Mouse (Mus musculus) midbrain, embryonic 11.5 days (tissue): ENCODE measurements at regions not wholly inside any gene's neighbourhood (a gene's known extent, or its start where the extent isn't known, plus 50 kb on each side); places are given as distances from the start of the nearest gene placed in this dataset.
A peak's percentile ranks its signal among the peaks of the same experiment; 100 is the strongest.

Experiments
- ATAC-seq: fragments of 200-750 bp; cut with Nextera tagmentation; 2 replicates; pipeline ENCODE4 v1.8.0; 2017; ENCODE audit warnings: moderate TSS enrichment, moderate library complexity; ENCODE audit not compliant: low FRiP score
- DNase-seq: peaks from one replicate; pipeline ENCODE4 v3.0.0; 2015; ENCODE audit warnings: low spot score; ENCODE audit errors: missing footprints
- H3K27ac ChIP-seq: fragments of 300-500 bp; sonication (generic); 2 replicates; pipeline ENCODE4 v1.5.1; 2014; ENCODE audit warnings: low read depth, low read length
- H3K27me3 ChIP-seq: fragments of 300-500 bp; sonication (generic); 2 replicates; pipeline ENCODE4 v1.6.1; 2014; ENCODE audit warnings: mild to moderate bottlenecking, low read length, moderate library complexity, mixed read lengths; ENCODE audit not compliant: control insufficient read depth, insufficient read depth
- H3K36me3 ChIP-seq: fragments of 300-500 bp; sonication (generic); 2 replicates; pipeline ENCODE4 v1.6.1; 2014; ENCODE audit warnings: mild to moderate bottlenecking, low read length, moderate library complexity, mixed read lengths; ENCODE audit not compliant: control insufficient read depth, insufficient read depth
- H3K4me1 ChIP-seq: fragments of 300-500 bp; sonication (generic); 2 replicates; pipeline ENCODE4 v1.6.1; 2014; ENCODE audit warnings: low read length; ENCODE audit not compliant: control insufficient read depth, insufficient read depth
- H3K4me2 ChIP-seq: fragments of 300-500 bp; sonication (generic); 2 replicates; pipeline ENCODE4 v1.6.1; 2014; ENCODE audit warnings: mild to moderate bottlenecking, moderate library complexity
- H3K4me3 ChIP-seq: fragments of 300-500 bp; sonication (generic); 2 replicates; pipeline ENCODE4 v1.5.1; 2014; ENCODE audit warnings: low read depth, low read length
- H3K9ac ChIP-seq: fragments of 300-500 bp; sonication (generic); 2 replicates; pipeline ENCODE4 v1.6.1; 2014; ENCODE audit warnings: low read length
- H3K9me3 ChIP-seq: fragments of 300-500 bp; sonication (generic); 2 replicates; pipeline ENCODE4 v1.6.1; 2016; ENCODE audit warnings: low read length; ENCODE audit not compliant: control insufficient read depth
- WGBS: fragments of 180-500 bp; shearing (Covaris S2); extraction: QIAGEN DNeasy Blood & Tissue Kit; methylation state at CpG from one replicate; pipeline ENCODE4 v1.1.7; 2014; 5-methylcytosine and 5-hydroxymethylcytosine counted together

DNA sequence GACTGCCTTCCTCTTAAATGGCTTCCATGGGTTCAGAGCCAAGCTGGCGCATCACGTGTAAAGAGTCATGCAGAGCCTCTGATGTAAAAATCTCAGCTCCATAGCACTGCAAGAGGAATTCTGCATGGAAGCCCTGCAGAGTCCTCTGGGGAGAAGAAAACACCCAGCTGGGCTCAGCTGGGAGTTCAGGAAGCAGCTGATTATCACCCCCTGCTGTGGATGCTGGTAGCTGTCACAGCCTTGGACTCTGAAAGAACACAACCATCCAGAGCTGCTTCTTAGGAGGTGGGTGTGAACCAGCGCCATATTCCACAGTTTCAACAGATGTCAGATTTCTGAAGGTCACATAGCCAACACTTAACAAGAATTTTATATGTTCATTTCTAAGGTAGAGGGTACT lies 329.2 kb downstream of the Hs3st1 start:
- Histone ChIP-seq H3K4me3 (no peak overlapping the region), H3K27ac (no peak overlapping the region), H3K4me2 (no peak overlapping the region), H3K36me3 (no peaks in the 10 kb centered on the region), H3K9me3 (no peaks in the 10 kb centered on the region), H3K27me3 (no peaks in the 10 kb centered on the region), H3K9ac (no peak overlapping the region), H3K4me1 (no peaks in the 10 kb centered on the region)
- WGBS = 67% methylated on average over 3 of the region's 3 CpGs
- DNase-seq = no peak
- no peak for ATAC-seq

DNA sequence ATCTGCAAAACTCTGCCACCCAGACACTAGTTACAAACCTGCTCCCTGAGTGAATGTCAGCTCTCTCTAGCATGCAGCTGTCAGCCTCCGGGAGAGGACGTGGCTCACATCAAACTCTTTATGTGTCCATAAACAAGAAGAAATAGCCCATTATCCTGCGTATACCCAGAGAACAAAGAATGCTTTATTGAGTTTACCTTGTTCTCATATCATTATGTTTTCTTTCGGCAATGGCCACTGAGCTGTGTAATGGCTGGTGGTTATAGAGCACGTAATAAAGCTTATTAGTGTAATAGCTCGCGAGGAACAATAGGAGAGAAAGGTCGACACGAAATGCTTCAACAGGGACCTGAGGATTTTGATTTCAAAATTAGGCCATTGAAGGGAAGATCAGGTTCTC lies 331.6 kb downstream of the Hs3st1 start:
- no peak overlapping the region for H3K4me3 ChIP-seq
- no peak overlapping the region for H3K27ac ChIP-seq
- H3K9me3 ChIP-seq = no peaks in the 10 kb centered on the region
- H3K27me3 ChIP-seq = no peaks in the 10 kb centered on the region
- no peak for ATAC-seq
- H3K4me1 ChIP-seq = no peaks in the 10 kb centered on the region
- H3K9ac ChIP-seq = no peak overlapping the region
- no peaks in the 10 kb centered on the region for H3K36me3 ChIP-seq
- no peak overlapping the region for H3K4me2 ChIP-seq
- WGBS = 83% methylated on average over 9 of the region's 9 CpGs
- DNase-seq = no peak

DNA sequence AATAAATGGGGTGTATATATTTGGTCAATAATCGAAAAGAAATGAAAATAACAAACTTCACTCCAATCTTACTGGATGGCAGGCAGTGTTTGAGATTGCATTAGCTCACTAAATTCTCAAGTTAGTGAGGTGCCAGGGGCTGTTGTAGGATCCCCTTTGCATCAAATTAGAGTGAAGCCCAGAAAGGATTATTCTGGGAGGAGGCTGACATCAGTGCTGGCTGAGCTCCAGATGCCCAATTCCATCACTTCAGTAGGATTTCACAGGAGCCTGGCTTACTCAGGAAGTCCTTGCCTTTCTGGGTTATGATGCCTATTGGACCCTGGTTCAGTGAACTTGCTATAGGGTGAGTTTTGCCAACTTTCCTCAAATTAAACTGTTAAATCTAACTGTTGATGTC lies 336.5 kb downstream of the Hs3st1 start:
- 89% methylated on average over 1 of the region's 1 CpGs for WGBS
- Histone ChIP-seq H3K9ac (no peak overlapping the region), H3K4me3 (no peak overlapping the region), H3K4me2 (no peak overlapping the region), H3K36me3 (no peaks in the 10 kb centered on the region), H3K27ac (no peak overlapping the region), H3K9me3 (no peaks in the 10 kb centered on the region), H3K4me1 (no peaks in the 10 kb centered on the region; the same call in 1 of the 2 replicates), H3K27me3 (no peaks in the 10 kb centered on the region)
- no peak for DNase-seq
- ATAC-seq = no peak

GRCm38 (mm10) chr5:39417845-39418154 lies 337.5 kb downstream of the Hs3st1 start:
- DNase-seq (no peak), ATAC-seq (no peak)
- Histone ChIP-seq H3K4me3 (no peak overlapping the region), H3K4me1 (no peaks in the 10 kb centered on the region; the same call in 1 of the 2 replicates), H3K9me3 (no peaks in the 10 kb centered on the region), H3K27ac (no peak overlapping the region), H3K9ac (no peak overlapping the region), H3K27me3 (no peaks in the 10 kb centered on the region), H3K36me3 (no peaks in the 10 kb centered on the region), H3K4me2 (no peak overlapping the region)
- WGBS = 74% methylated on average over 3 of the region's 3 CpGs

GRCm38 (mm10) chr5:39417121-39417844 lies 338.0 kb downstream of the Hs3st1 start:
- no peak overlapping the region for H3K27ac ChIP-seq
- H3K36me3 ChIP-seq = no peaks in the 10 kb centered on the region
- 60% methylated on average over 11 of the region's 11 CpGs for WGBS
- no peak overlapping the region for H3K4me3 ChIP-seq
- peak; percentile 85 for DNase-seq
- no peak for ATAC-seq
- H3K27me3 ChIP-seq = no peaks in the 10 kb centered on the region
- no peak overlapping the region for H3K4me2 ChIP-seq
- no peaks in the 10 kb centered on the region for H3K9me3 ChIP-seq
- H3K9ac ChIP-seq = no peak overlapping the region
- H3K4me1 ChIP-seq = no peaks in the 10 kb centered on the region; the same call in 1 of the 2 replicates

- no peak overlapping the region for H3K27ac ChIP-seq
- no peak overlapping the region for H3K9ac ChIP-seq
- no peaks in the 10 kb centered on the region; the same call in 1 of the 2 replicates for H3K4me1 ChIP-seq
- ATAC-seq (no peak), DNase-seq (no peak)
- H3K27me3 ChIP-seq = no peaks in the 10 kb centered on the region
- no peaks in the 10 kb centered on the region for H3K9me3 ChIP-seq
- 49% methylated on average over 2 of the region's 2 CpGs for WGBS
- no peak overlapping the region for H3K4me3 ChIP-seq
- no peaks in the 10 kb centered on the region for H3K36me3 ChIP-seq
- no peak overlapping the region for H3K4me2 ChIP-seq
These were observed 338.7 kb downstream of the Hs3st1 start for GRCm38 (mm10) chr5:39416597-39417023.

GRCm38 (mm10) chr5:39412756-39413155 lies 342.5 kb downstream of the Hs3st1 start:
- peak; percentile 75 for DNase-seq
- no peak for ATAC-seq
- Histone ChIP-seq H3K4me2 (no peak overlapping the region), H3K4me1 (no peaks in the 10 kb centered on the region; the same call in 1 of the 2 replicates), H3K27me3 (no peaks in the 10 kb centered on the region), H3K36me3 (no peaks in the 10 kb centered on the region), H3K4me3 (no peak overlapping the region), H3K9ac (no peak overlapping the region), H3K27ac (no peak overlapping the region), H3K9me3 (no peaks in the 10 kb centered on the region)
- WGBS = 47% methylated on average over 5 of the region's 5 CpGs

GRCm38 (mm10) chr5:39390391-39390987 lies 364.8 kb downstream of the Hs3st1 start:
- Histone ChIP-seq H3K4me1 (no peaks in the 10 kb centered on the region), H3K27ac (no peak overlapping the region), H3K27me3 (no peaks in the 10 kb centered on the region), H3K36me3 (no peaks in the 10 kb centered on the region), H3K4me2 (no peak overlapping the region), H3K9me3 (no peaks in the 10 kb centered on the region), H3K9ac (no peak overlapping the region), H3K4me3 (no peak overlapping the region)
- ATAC-seq (no peak), DNase-seq (no peak)

DNA sequence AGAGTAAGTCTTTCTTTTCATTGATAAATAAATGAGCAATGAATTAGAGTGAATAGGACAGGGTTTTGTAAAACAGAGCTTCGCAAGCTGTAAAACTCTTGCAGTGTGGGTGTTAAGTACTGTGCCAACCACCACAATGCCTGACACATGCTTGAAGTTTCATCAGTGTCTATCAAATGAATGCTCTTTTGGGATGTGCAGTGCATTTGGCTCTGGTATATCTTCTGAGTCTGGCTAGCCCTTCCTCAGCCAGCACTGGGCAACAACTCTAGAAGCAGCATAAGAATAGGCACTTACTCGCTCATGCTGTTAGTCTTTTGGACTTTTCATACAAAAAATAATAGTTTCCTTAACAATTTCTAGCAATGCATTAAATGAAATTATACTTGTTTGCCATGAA lies 370.9 kb downstream of the Hs3st1 start:
- no peak overlapping the region for H3K4me3 ChIP-seq
- DNase-seq (no peak), ATAC-seq (no peak)
- no peak overlapping the region for H3K4me2 ChIP-seq
- H3K27me3 ChIP-seq = no peaks in the 10 kb centered on the region
- no peaks in the 10 kb centered on the region for H3K36me3 ChIP-seq
- H3K4me1 ChIP-seq = no peaks in the 10 kb centered on the region
- no peak overlapping the region for H3K9ac ChIP-seq
- 84% methylated on average over 2 of the region's 2 CpGs for WGBS
- H3K27ac ChIP-seq = no peak overlapping the region
- H3K9me3 ChIP-seq = no peaks in the 10 kb centered on the region
